Comparison of ENCODE assay signal across 9 mouse cellular contexts in genomic region chr7:80657896-80658295, GRCm38 (mm10). TPM values are rescaled to one million over a fixed set of nuclear protein-coding genes. Genes with fewer than 3 reads are reported as not detected.
DNase-seq lines count a peak whose midpoint lies in the region; ATAC-seq and TF ChIP-seq lines count a peak whose summit lies in the region.
"Had no signal": no experiment of that assay in that cellular context is flagged by ENCODE, and none has a peak within 500 bp of the region (broad histone marks: within the 10 kb centered on the region; RNA-seq: fewer than 3 reads in every experiment).

No protein-coding gene starts in this region.

- no peak overlapping the region for H3K4me3 ChIP-seq in hindbrain, embryonic 14.5 days (replicated peaks; ENCODE audit: low read length)
- H3K4me3 ChIP-seq in hindbrain, embryonic 11.5 days (ENCODE audit: low read depth, low read length), result no peak overlapping the region
- H3K4me3 ChIP-seq in heart, embryonic 11.5 days (ENCODE audit: low read depth, low read length), result no peak overlapping the region
- no peak overlapping the region for H3K4me3 ChIP-seq in liver, postnatal 0 days (ENCODE audit: low read depth, low read length)
- H3K4me3 ChIP-seq: neural tube, embryonic 12.5 days had no signal

- no peak for TF ChIP-seq CTCF in liver, postnatal 0 days (IDR thresholded peaks at IDR 0.05; ENCODE audit: low read depth)

- H3K36me3 ChIP-seq in hindbrain, embryonic 14.5 days (replicated peaks; ENCODE audit: control insufficient read depth, insufficient read depth), result no peaks in the 10 kb centered on the region
- H3K36me3 ChIP-seq in hindbrain, embryonic 11.5 days (ENCODE audit: control insufficient read depth, insufficient read depth, low read length), result no peaks in the 10 kb centered on the region
- H3K36me3 ChIP-seq in heart, embryonic 11.5 days (ENCODE audit: control insufficient read depth, insufficient read depth, low read length), result no peaks in the 10 kb centered on the region
- H3K36me3 ChIP-seq in liver, postnatal 0 days (replicated peaks; ENCODE audit: insufficient read depth, low read length), result no peaks in the 10 kb centered on the region
- H3K36me3 ChIP-seq: neural tube, embryonic 12.5 days had no signal

- H3K4me2 ChIP-seq in hindbrain, embryonic 14.5 days (replicated peaks), result no peak overlapping the region
- no peak overlapping the region for H3K4me2 ChIP-seq in hindbrain, embryonic 11.5 days (replicated peaks; ENCODE audit: low read depth, low read length)
- no peak overlapping the region for H3K4me2 ChIP-seq in heart, embryonic 11.5 days
- H3K4me2 ChIP-seq in liver, postnatal 0 days (ENCODE audit: low read depth, low read length), result no peak overlapping the region
- H3K4me2 ChIP-seq: neural tube, embryonic 12.5 days had no signal

- no peaks in the 10 kb centered on the region for H3K9me3 ChIP-seq in hindbrain, embryonic 14.5 days (ENCODE audit: control insufficient read depth, low read length)
- H3K9me3 ChIP-seq in hindbrain, embryonic 11.5 days (ENCODE audit: control insufficient read depth, low read length), result no peaks in the 10 kb centered on the region
- H3K9me3 ChIP-seq in heart, embryonic 11.5 days (replicated peaks; ENCODE audit: control insufficient read depth, low read length), result no peaks in the 10 kb centered on the region
- H3K9me3 ChIP-seq in liver, postnatal 0 days (ENCODE audit: low read length), result no peaks in the 10 kb centered on the region
- H3K9me3 ChIP-seq: neural tube, embryonic 12.5 days had no signal

- no peak for TF ChIP-seq EP300 in liver, postnatal 0 days (IDR thresholded peaks at IDR 0.05; ENCODE audit: low read depth)

- 40% methylated on average over 8 of the region's 8 CpGs for WGBS in hindbrain, embryonic 14.5 days
- WGBS in hindbrain, embryonic 11.5 days, result 73% methylated on average over 8 of the region's 8 CpGs
- 39% methylated on average over 8 of the region's 8 CpGs for WGBS in heart, embryonic 11.5 days (ENCODE audit: insufficient replicate concordance)
- WGBS in liver, postnatal 0 days (ENCODE audit: insufficient replicate concordance), result 75% methylated on average over 8 of the region's 8 CpGs

- H3K9ac ChIP-seq in hindbrain, embryonic 14.5 days, result no peak overlapping the region
- no peak overlapping the region for H3K9ac ChIP-seq in hindbrain, embryonic 11.5 days (ENCODE audit: low read depth, low read length)
- H3K9ac ChIP-seq in heart, embryonic 11.5 days (ENCODE audit: low read depth, low read length), result no peak overlapping the region
- H3K9ac ChIP-seq in liver, postnatal 0 days (replicated peaks), result no peak overlapping the region
- H3K9ac ChIP-seq: neural tube, embryonic 12.5 days had no signal

- no peak for DNase-seq in hindbrain, embryonic 14.5 days (ENCODE audit: low spot score)
- no peak for DNase-seq in hindbrain, embryonic 11.5 days (ENCODE audit: low spot score)
- DNase-seq in adipocyte (ENCODE audit: low spot score), result peak; percentile 69
- peak; percentile 73 for DNase-seq in lung, postnatal 25 days (ENCODE audit: low spot score)
- no peak for DNase-seq in yolk sac, embryonic 10.5 days (ENCODE audit: low spot score)
- no peak for DNase-seq in thymus, adult 18-20 months
- DNase-seq in liver, postnatal 0 days, result no peak

- H3K4me1 ChIP-seq in hindbrain, embryonic 14.5 days (replicated peaks; ENCODE audit: control insufficient read depth, insufficient read depth, low read length), result peaks cover 44% of the 10 kb centered on the region
- H3K4me1 ChIP-seq in hindbrain, embryonic 11.5 days (replicated peaks; ENCODE audit: control insufficient read depth, insufficient read depth, low read length), result no peaks in the 10 kb centered on the region
- peaks cover 40% of the 10 kb centered on the region for H3K4me1 ChIP-seq in heart, embryonic 11.5 days (ENCODE audit: control insufficient read depth, insufficient read depth, low read length)
- H3K4me1 ChIP-seq in liver, postnatal 0 days (ENCODE audit: insufficient read depth), result peaks cover 26% of the 10 kb centered on the region

- peak overlapping the region; percentile 34 for H3K27ac ChIP-seq in hindbrain, embryonic 14.5 days
- no peak overlapping the region for H3K27ac ChIP-seq in hindbrain, embryonic 11.5 days (ENCODE audit: low read depth, low read length)
- peak overlapping the region; percentile 37; the same call in 1 of the 2 replicates for H3K27ac ChIP-seq in heart, embryonic 11.5 days (ENCODE audit: low read depth, low read length)
- H3K27ac ChIP-seq in liver, postnatal 0 days (ENCODE audit: low read depth), result no peak overlapping the region
- H3K27ac ChIP-seq: neural tube, embryonic 12.5 days had no signal

- H3K27me3 ChIP-seq in hindbrain, embryonic 14.5 days (ENCODE audit: control insufficient read depth, insufficient read depth, low read length), result no peaks in the 10 kb centered on the region
- no peaks in the 10 kb centered on the region for H3K27me3 ChIP-seq in hindbrain, embryonic 11.5 days (ENCODE audit: control insufficient read depth, insufficient read depth, low read length)
- no peaks in the 10 kb centered on the region for H3K27me3 ChIP-seq in heart, embryonic 11.5 days (ENCODE audit: control insufficient read depth, insufficient read depth, low read length)
- no peaks in the 10 kb centered on the region for H3K27me3 ChIP-seq in liver, postnatal 0 days (ENCODE audit: insufficient read depth, low read length)
- H3K27me3 ChIP-seq: neural tube, embryonic 12.5 days had no signal

- ATAC-seq in hindbrain, embryonic 14.5 days (ENCODE audit: low FRiP score), result no peak
- no peak for ATAC-seq in hindbrain, embryonic 11.5 days (ENCODE audit: low FRiP score)
- ATAC-seq in heart, embryonic 11.5 days (replicated peaks; ENCODE audit: insufficient number of reproducible peaks, low FRiP score, low TSS enrichment), result no peak
- no peak for ATAC-seq in liver, postnatal 0 days

RNA-seq across cellular contexts. Expression of gene Crtc3, which starts 30.8 kb away (rescaled TPM):
- 14.4 and 16.8 TPM in 2 replicates for polyA plus RNA-seq in hindbrain, embryonic 14.5 days (2014; fragmentation: Nextera tagmentation; extraction: Ambion mirVana)
- polyA plus RNA-seq in hindbrain, embryonic 11.5 days (2014; fragmentation: Nextera tagmentation; extraction: Ambion mirVana), result 9.9 and 11.1 TPM in 2 replicates
- polyA plus RNA-seq in heart, embryonic 11.5 days (2014; fragmentation: Nextera tagmentation; extraction: Ambion mirVana), result 13.4 and 14.2 TPM in 2 replicates
- 4.1 and 5.4 TPM in 2 replicates for polyA plus RNA-seq in liver, postnatal 0 days (2015; fragmentation: Nextera tagmentation; extraction: Ambion mirVana)

Comparison
In these comparisons a context has a peak if more than half of its experiments do, and no peak if none do; other contexts are left out.
1. H3K27ac ChIP-seq: peak in hindbrain, embryonic 14.5 days (single experiment) and heart, embryonic 11.5 days (single experiment); none in hindbrain, embryonic 11.5 days (single experiment) and liver, postnatal 0 days (single experiment).
2. DNase-seq: peak in adipocyte (single experiment) and lung, postnatal 25 days (single experiment); none in hindbrain, embryonic 14.5 days (single experiment), hindbrain, embryonic 11.5 days (single experiment), yolk sac, embryonic 10.5 days (single experiment), thymus, adult 18-20 months (0 of 2) and liver, postnatal 0 days (single experiment).